Mouse (Mus musculus): ENCODE data around the gene S1pr4.

Gene S1pr4

GRCm38 (mm10) chr10:81500032-81500431, at the start of gene S1pr4:
TSS of gene S1pr4 (minus strand) at chr10:81500132.
- DNase-seq = no peak

DNA sequence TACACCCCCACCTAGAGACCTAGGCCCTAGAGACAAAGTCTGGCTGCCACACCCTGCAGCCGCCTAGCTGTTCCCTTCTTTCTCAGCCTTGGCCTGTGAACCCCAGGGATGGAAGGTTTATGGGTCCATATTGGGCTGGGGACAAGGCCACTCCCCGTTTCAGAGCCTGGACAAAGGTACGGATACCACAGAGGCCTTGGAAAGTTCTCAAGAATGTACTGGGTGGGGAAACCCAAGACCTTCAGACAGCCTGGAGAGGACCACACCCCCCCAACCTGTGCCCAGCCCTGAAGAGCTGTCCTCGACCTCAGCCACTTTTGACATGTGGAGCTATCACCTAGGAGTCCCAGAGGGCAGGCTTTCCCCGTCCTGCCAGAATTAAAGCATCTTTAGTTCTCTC, 49.0 kb upstream of the S1pr4 start:
- DNase-seq = peak; percentile 45

DNA sequence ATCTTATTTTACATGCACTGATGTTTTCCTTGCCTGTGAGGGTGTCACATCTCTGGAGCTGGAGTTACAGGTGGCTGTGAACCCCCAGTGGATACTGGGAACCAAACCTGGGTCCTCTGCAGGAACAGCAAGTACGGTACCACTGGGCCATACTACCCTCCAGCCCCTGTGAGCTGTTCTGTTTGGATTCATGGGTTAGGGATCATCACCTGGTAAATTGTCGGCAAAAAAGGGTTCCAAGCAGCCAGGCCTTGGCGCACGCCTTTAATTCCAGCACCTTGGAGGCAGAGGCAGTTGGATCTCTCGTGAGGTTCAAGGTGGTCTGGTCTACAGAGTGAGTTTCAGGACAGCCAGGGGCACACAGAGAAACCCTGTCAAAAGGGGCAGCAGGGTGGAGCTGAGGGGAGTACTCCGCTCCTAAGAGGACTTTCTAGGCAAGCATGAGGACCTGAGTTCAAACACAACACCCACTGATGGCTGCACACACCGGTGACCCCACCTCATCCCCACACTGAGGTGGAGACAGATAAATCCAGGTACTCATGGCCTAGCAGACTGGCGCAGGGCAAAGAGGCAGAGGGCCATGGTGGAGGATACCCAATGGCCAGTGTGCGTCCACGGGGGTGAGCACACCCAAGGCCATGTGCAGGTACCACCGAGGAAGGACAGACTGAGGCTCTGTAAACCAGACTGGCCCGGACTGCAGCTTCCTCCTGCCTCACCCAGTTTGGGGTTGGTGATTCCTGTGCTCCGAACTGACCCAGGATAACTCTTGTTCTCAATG, 47.0 kb upstream of the S1pr4 start:
- peak; percentile 62 for DNase-seq

- peak; percentile 53 for DNase-seq
Measured at GRCm38 (mm10) chr10:81546332-81546731, 46.4 kb upstream of the S1pr4 start.

DNA sequence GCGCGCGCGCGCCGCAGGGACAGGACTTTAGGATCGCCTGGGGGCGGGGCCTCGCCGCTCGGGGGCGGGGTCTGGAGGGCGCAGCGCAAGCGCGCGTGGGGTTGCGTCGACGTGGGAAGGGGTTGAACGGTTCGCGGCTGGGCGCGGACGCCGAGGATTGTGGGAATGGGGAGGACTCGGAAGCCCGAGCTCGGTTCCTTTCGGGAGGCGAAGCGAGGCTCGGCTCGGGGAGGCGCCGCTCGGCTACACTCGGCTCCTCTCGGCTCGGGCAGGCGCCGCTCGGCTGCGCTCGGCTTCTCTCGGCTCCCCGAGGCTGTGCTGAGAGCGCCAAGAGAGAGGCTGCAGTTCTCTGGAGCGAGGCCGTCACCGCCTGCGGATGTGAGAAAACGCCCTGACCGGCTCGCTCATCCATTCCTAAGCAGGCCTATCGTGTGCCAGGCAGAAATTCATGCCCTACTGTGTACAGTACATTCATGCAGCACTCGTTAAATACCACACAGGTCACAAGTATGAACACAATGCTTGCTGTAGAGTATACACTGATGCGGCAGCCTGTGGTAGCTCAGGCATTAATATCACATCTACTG, 45.3 kb upstream of the S1pr4 start, which contains the start of gene Gna11:
Gene Gna11, minus strand, starts transcription at position 30 of the 587 bp plus-strand sequence.
- peak; percentile 99 for DNase-seq

GRCm38 (mm10) chr10:81544296-81545160, 44.6 kb upstream of the S1pr4 start:
- peak; percentile 55 for DNase-seq

- DNase-seq = peak; percentile 71
Measured at GRCm38 (mm10) chr10:81543633-81544032, 43.7 kb upstream of the S1pr4 start.

GRCm38 (mm10) chr10:81542727-81543460, 43.0 kb upstream of the S1pr4 start:
- peak; percentile 57 for DNase-seq

GRCm38 (mm10) chr10:81541803-81542202, 41.9 kb upstream of the S1pr4 start:
- DNase-seq = no peak

DNA sequence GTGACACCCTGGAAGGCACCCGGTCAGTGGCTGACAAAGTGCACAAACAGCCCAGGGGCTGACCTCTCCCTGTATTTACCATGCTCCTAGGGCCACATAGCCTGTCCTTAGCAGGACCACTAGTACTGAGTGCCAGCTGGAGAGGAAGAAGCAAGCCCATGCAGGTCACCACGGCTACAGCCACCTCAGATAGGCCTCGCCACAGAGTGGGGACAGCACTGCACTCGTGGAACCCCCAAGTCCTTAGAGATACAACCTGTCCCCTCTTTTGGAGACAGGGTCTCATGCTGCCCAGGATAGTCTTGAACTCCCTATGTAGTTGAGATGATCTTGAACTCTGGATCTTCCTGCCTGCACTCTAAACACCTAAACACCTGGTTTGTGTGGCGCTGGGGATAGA, 41.4 kb upstream of the S1pr4 start:
- DNase-seq = no peak

GRCm38 (mm10) chr10:81538321-81539048, 38.6 kb upstream of the S1pr4 start:
- no peak for DNase-seq

DNA sequence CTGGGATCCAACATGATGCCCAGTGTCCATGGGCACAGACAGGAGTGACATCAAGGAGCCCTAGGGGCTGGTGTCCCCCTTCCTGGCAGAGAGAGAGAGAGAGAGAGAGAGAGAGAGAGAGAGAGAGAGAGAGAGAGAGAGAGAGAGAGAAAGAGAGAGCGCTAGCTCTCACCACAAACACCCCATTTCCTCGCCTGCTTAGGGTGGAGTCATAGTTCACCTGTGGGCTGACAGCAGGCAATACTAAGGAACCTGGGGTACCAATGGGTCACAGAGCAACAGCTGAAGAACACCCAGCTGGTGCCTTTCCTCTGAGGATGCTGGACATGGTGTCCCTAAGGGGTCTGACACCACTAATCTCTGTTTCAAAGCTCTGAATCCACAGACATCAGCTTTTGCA, 37.5 kb upstream of the S1pr4 start:
- no peak for DNase-seq

GRCm38 (mm10) chr10:81536734-81537133, 36.8 kb upstream of the S1pr4 start:
- no peak for DNase-seq

DNA sequence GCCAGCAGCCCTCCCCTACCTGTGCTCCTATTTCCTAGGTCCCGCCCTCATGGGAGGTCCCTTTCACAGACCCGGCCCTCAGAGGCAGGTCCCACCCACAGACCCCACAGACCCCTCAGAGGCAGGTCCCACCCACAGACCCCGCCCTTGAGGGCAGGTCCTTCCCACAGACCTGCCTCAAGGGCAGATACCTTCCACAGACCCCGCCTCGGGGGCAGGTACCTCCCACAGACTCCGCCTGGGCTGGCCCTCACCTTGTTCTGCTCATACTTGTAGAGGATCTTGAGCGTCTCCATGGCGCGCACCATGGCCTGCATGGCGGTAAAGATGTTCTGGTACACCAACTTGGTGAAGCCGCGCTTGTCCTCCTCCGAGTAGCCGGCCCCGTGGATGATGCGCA, 34.9 kb upstream of the S1pr4 start:
- no peak for DNase-seq

GRCm38 (mm10) chr10:81526779-81527178, 26.8 kb upstream of the S1pr4 start:
- DNase-seq = peak; percentile 69

DNA sequence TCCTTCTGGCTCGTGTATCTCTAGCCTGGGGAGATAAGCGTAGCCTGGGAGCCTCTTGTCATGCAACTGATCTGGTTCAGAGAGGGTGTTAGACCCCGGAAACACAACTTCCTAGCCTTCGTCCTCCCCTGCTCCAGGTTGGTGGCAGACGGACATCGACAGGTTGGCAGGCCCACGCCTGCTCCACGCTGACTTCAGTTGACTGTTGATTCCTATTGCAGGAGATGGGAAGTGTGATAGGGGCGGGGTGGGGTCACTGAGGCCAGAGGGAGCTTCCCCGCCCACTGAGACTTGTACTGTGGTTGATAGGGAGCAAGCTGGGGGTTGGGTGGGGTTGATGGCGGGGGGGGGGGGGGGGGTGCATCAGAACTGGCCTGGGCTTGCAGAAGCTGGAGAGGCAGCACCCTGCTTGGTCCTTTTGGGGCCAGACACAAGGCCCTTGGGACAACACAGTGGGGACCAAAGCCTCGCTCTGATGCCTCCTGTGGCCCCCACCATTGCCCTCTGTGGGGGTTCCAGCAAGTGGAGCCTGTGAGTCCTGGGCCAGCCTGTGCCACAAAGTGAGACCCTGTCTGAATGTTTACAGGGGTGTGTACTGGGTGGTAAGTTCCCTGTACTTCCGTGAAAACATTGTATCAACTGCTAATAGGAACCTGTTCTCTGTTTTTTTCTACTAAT, 25.2 kb upstream of the S1pr4 start:
- no peak for DNase-seq

GRCm38 (mm10) chr10:81524051-81524605, 24.2 kb upstream of the S1pr4 start, which contains the start of gene Gna15:
TSS of gene Gna15 (minus strand) at chr10:81524225.
- DNase-seq = no peak

DNA sequence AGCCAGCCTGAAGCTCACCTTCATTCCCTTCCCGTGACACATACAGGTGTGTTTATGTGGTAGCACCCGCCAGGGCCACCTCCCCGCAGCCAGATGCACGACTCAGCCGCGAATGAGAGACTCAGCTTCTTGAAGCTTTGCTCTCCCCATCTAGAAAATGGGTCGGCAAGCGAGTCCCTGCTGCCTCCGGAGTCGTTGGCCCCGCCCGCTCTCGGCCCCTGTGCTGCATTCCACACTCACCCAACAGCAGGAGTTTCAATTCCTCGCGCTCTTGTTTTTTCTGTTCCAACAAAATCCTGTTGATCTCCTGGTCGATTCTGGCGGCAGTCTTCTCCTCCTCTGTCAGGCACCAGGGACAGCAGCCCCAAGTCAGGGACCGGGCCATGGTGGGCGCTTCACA, 23.6 kb upstream of the S1pr4 start:
- DNase-seq = no peak

DNA sequence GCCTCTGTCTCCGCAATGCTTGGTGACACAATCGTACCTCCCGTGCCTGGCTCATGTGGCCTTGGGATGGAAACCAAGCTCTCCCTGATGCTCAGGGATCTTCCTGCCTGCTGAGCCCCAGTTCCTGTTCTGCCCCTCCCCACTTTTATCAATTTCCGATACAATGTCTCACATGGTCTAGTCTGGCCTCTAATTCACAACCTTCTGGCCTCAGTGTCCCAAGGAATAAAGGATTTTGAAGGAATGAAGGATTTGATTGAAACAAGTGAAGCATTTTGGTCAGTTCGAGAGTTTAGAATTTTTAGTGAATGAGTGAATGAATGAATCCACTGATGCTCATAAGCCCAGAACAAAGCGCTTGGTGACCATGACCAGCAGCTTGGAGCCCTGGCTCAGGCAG, 23.2 kb upstream of the S1pr4 start:
- no peak for DNase-seq

DNA sequence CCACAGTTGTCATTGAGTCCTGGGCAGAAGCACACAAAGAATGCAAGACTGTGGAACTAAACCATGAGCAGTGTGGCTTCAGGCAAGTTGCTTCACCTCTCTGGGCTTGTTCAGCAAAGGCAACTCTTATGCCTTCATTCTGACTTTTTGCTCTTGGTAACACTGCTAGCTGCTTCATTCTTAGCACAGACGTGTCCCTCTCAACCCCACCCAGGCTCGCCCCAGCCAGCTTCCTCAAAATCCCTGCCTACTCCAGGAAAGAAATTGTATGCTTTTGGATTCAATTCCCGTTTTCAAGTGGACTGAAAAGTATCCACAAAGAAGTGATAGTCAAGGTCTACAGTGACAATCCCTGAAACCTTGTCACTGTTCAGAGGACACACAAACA, 20.0 kb upstream of the S1pr4 start:
- DNase-seq = no peak
